Mouse (Mus musculus): ENCODE data around the gene Cd163. TPM values are rescaled to one million over a fixed set of nuclear protein-coding genes. Genes with fewer than 3 reads are reported as not detected.

Gene Cd163
- polyA plus RNA-seq, 1 experiment from 2014 or later = 0.90 TPM

- Histone ChIP-seq H3K4me1 (ENCODE audit: insufficient read depth) (no peaks in the 10 kb centered on the region), H3K27me3 (ENCODE audit: insufficient read depth, low read length) (no peaks in the 10 kb centered on the region), H3K27ac (ENCODE audit: low read depth) (no peak overlapping the region), H3K4me3 (ENCODE audit: low read depth, low read length) (no peak overlapping the region), H3K9ac (replicated peaks) (no peak overlapping the region), H3K9me3 (ENCODE audit: low read length) (no peaks in the 10 kb centered on the region), H3K36me3 (replicated peaks; ENCODE audit: insufficient read depth, low read length) (no peaks in the 10 kb centered on the region), H3K4me2 (ENCODE audit: low read depth, low read length) (no peak overlapping the region)
- no peak for DNase-seq
- no peak for TF ChIP-seq CTCF (IDR thresholded peaks at IDR 0.05; ENCODE audit: low read depth)
- TF ChIP-seq EP300 (IDR thresholded peaks at IDR 0.05; ENCODE audit: low read depth) = no peak
- WGBS (ENCODE audit: insufficient replicate concordance) = 39% methylated on average over 2 of the region's 2 CpGs
- no peak for ATAC-seq
Observed at GRCm38 (mm10) chr6:124353246-124353645, 48.8 kb downstream of the Cd163 start.

DNA sequence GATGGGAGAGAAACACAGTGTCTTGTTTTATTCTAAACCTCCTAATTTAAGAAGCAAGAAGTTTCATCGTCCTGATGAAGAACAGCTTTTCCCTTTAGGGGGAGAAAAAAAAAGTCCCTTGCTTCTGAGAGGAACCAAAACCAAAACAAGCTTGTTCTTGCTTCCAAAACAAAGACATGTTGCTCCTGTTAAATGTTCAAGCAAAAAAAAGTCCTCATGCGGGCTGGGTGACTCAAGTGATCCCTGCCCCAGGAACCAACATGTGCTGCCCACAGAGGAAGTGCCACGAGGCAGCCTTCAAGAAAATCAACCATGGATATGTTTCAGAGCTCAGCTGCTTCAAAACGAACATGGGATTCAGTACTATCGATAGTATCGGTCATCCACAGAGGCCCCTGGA, 54.5 kb downstream of the Cd163 start:
- ATAC-seq (no peak), DNase-seq (no peak)
- no peaks in the 10 kb centered on the region for H3K36me3 ChIP-seq (replicated peaks; ENCODE audit: insufficient read depth, low read length)
- H3K9me3 ChIP-seq (ENCODE audit: low read length) = no peaks in the 10 kb centered on the region
- H3K27me3 ChIP-seq (ENCODE audit: insufficient read depth, low read length) = no peaks in the 10 kb centered on the region
- TF ChIP-seq CTCF (IDR thresholded peaks at IDR 0.05; ENCODE audit: low read depth) = no peak
- TF ChIP-seq EP300 (IDR thresholded peaks at IDR 0.05; ENCODE audit: low read depth) = no peak
- no peak overlapping the region for H3K4me2 ChIP-seq (ENCODE audit: low read depth, low read length)
- no peak overlapping the region for H3K9ac ChIP-seq (replicated peaks)
- WGBS (ENCODE audit: insufficient replicate concordance) = 62% methylated on average over 6 of the region's 6 CpGs
- H3K27ac ChIP-seq (ENCODE audit: low read depth) = no peak overlapping the region
- H3K4me3 ChIP-seq (ENCODE audit: low read depth, low read length) = no peak overlapping the region
- no peaks in the 10 kb centered on the region for H3K4me1 ChIP-seq (ENCODE audit: insufficient read depth)

- no peak for ATAC-seq
- no peak for TF ChIP-seq EP300 (IDR thresholded peaks at IDR 0.05; ENCODE audit: low read depth)
- TF ChIP-seq CTCF (IDR thresholded peaks at IDR 0.05; ENCODE audit: low read depth) = no peak
- Histone ChIP-seq H3K36me3 (replicated peaks; ENCODE audit: insufficient read depth, low read length) (no peaks in the 10 kb centered on the region), H3K4me3 (ENCODE audit: low read depth, low read length) (no peak overlapping the region), H3K4me2 (ENCODE audit: low read depth, low read length) (no peak overlapping the region), H3K9me3 (ENCODE audit: low read length) (no peaks in the 10 kb centered on the region), H3K27me3 (ENCODE audit: insufficient read depth, low read length) (no peaks in the 10 kb centered on the region), H3K4me1 (ENCODE audit: insufficient read depth) (no peaks in the 10 kb centered on the region), H3K27ac (ENCODE audit: low read depth) (no peak overlapping the region), H3K9ac (replicated peaks) (no peak overlapping the region)
- WGBS (ENCODE audit: insufficient replicate concordance) = 56% methylated on average over 6 of the region's 6 CpGs
- DNase-seq = no peak
Observed at GRCm38 (mm10) chr6:124360549-124360948, 56.1 kb downstream of the Cd163 start.

DNA sequence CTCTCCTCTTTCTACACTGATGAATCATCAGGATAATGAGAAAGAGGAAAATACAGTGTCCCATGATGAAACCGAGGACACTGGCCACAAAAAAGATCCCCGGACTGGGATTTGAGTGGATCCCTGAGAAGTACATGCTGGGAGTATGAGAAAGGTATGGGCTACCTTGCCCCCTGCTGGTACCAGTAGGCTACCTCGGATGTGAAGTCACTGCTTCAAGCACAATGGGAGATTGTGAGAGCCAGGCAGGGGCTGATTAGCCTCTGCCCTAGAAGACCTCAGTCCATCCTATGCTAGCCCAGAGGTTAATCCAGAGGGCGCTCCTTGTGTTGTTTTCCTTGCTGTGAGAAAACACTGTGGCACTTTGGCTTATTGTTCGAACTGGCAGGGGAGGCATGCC, 59.9 kb downstream of the Cd163 start:
- H3K4me2 ChIP-seq (ENCODE audit: low read depth, low read length) = no peak overlapping the region
- H3K4me1 ChIP-seq (ENCODE audit: insufficient read depth) = no peaks in the 10 kb centered on the region
- no peaks in the 10 kb centered on the region for H3K36me3 ChIP-seq (replicated peaks; ENCODE audit: insufficient read depth, low read length)
- H3K27ac ChIP-seq (ENCODE audit: low read depth) = no peak overlapping the region
- DNase-seq (no peak), ATAC-seq (no peak)
- H3K9ac ChIP-seq (replicated peaks) = no peak overlapping the region
- H3K4me3 ChIP-seq (ENCODE audit: low read depth, low read length) = no peak overlapping the region
- no peaks in the 10 kb centered on the region for H3K9me3 ChIP-seq (ENCODE audit: low read length)
- WGBS (ENCODE audit: insufficient replicate concordance) = 51% methylated on average over 5 of the region's 5 CpGs
- no peak for TF ChIP-seq EP300 (IDR thresholded peaks at IDR 0.05; ENCODE audit: low read depth)
- peak; percentile 10 for TF ChIP-seq CTCF (IDR thresholded peaks at IDR 0.05; ENCODE audit: low read depth)
- no peaks in the 10 kb centered on the region for H3K27me3 ChIP-seq (ENCODE audit: insufficient read depth, low read length)

- peak overlapping the region; percentile 76 for H3K27ac ChIP-seq (ENCODE audit: low read depth)
- no peaks in the 10 kb centered on the region for H3K36me3 ChIP-seq (replicated peaks; ENCODE audit: insufficient read depth, low read length)
- WGBS (ENCODE audit: insufficient replicate concordance) = 60% methylated on average over 6 of the region's 6 CpGs
- H3K9ac ChIP-seq (replicated peaks) = no peak overlapping the region
- H3K9me3 ChIP-seq (ENCODE audit: low read length) = no peaks in the 10 kb centered on the region
- DNase-seq (no peak), ATAC-seq (no peak)
- peaks cover 19% of the 10 kb centered on the region for H3K4me1 ChIP-seq (ENCODE audit: insufficient read depth)
- H3K27me3 ChIP-seq (ENCODE audit: insufficient read depth, low read length) = no peaks in the 10 kb centered on the region
- TF ChIP-seq CTCF (IDR thresholded peaks at IDR 0.05; ENCODE audit: low read depth) = no peak
- no peak overlapping the region for H3K4me2 ChIP-seq (ENCODE audit: low read depth, low read length)
- H3K4me3 ChIP-seq (ENCODE audit: low read depth, low read length) = no peak overlapping the region
Observed at GRCm38 (mm10) chr6:124373584-124374206, 69.2 kb downstream of the Cd163 start.

- Histone ChIP-seq H3K27me3 (ENCODE audit: insufficient read depth, low read length) (no peaks in the 10 kb centered on the region), H3K27ac (ENCODE audit: low read depth) (peak overlapping the region; percentile 76; the same call in 1 of the 2 replicates), H3K36me3 (replicated peaks; ENCODE audit: insufficient read depth, low read length) (no peaks in the 10 kb centered on the region), H3K4me1 (ENCODE audit: insufficient read depth) (peaks cover 19% of the 10 kb centered on the region), H3K9ac (replicated peaks) (no peak overlapping the region), H3K4me3 (ENCODE audit: low read depth, low read length) (no peak overlapping the region), H3K4me2 (ENCODE audit: low read depth, low read length) (no peak overlapping the region), H3K9me3 (ENCODE audit: low read length) (no peaks in the 10 kb centered on the region)
- no peak for DNase-seq
- WGBS (ENCODE audit: insufficient replicate concordance) = 46% methylated on average over 4 of the region's 4 CpGs
- no peak for TF ChIP-seq CTCF (IDR thresholded peaks at IDR 0.05; ENCODE audit: low read depth)
- no peak for TF ChIP-seq EP300 (IDR thresholded peaks at IDR 0.05; ENCODE audit: low read depth)
- no peak for ATAC-seq
Observed at GRCm38 (mm10) chr6:124374683-124375082, 70.2 kb downstream of the Cd163 start.

Measured in liver, postnatal 0 days (tissue).